Mouse (Mus musculus) MEL (cell line): ENCODE measurements at regions not wholly inside any gene's neighbourhood (a gene's known extent, or its start where the extent isn't known, plus 50 kb on each side); places are given as distances from the start of the nearest gene placed in this dataset.

Source experiments
- DNase-seq: peaks from one replicate; pipeline ENCODE4 v3.0.0; 2011; ENCODE audit warnings: low read depth, low spot score
- H3K27ac ChIP-seq: 2 replicates; pipeline ENCODE4 v1.5.1; 2012; ENCODE audit warnings: low read depth, mild to moderate bottlenecking, control low read depth, low read length, moderate library complexity; ENCODE audit not compliant: control insufficient read depth
- H3K27me3 ChIP-seq, 2 experiments: fragments of 150-350 bp in 1 of 2; sonication (generic) in 1 of 2; 2 replicates each; pipeline ENCODE4 v1.6.1; 2012; ENCODE audit warnings: low read length in 2 of 2, mild to moderate bottlenecking in 2 of 2, improper control_type of control experiment in 1 of 2, moderate library complexity in 1 of 2; ENCODE audit not compliant: insufficient read depth in 2 of 2, control insufficient read depth in 1 of 2
- H3K36me3 ChIP-seq, 2 experiments: 2 replicates each; pipeline ENCODE4 v1.6.1; 2012 to 2014; ENCODE audit warnings: low read length in 2 of 2, improper control_type of control experiment in 1 of 2, inconsistent platforms in 1 of 2, mild to moderate bottlenecking in 1 of 2; ENCODE audit not compliant: insufficient read depth in 2 of 2, control insufficient read depth in 1 of 2
- H3K4me1 ChIP-seq, 2 experiments: fragments of 150-350 bp in 1 of 2; sonication (generic) in 1 of 2; 2 replicates each; pipeline ENCODE4 v1.6.1; 2012; ENCODE audit warnings: low read length in 2 of 2, improper control_type of control experiment in 1 of 2, mild to moderate bottlenecking in 1 of 2; ENCODE audit not compliant: insufficient read depth in 2 of 2, control insufficient read depth in 1 of 2
- H3K4me3 ChIP-seq, 2 experiments: fragments of 150-350 bp in 1 of 2; sonication (generic) in 1 of 2; 2 replicates each; pipeline ENCODE4 v1.5.1; 2012; ENCODE audit warnings: low read depth in 2 of 2, low read length in 2 of 2, mild to moderate bottlenecking in 2 of 2, moderate library complexity in 2 of 2, control low read depth in 1 of 2, improper control_type of control experiment in 1 of 2; ENCODE audit not compliant: control insufficient read depth in 1 of 2, insufficient read depth in 1 of 2
- H3K79me2 ChIP-seq: 2 replicates; pipeline ENCODE4 v1.6.1; 2012; ENCODE audit warnings: mild to moderate bottlenecking, low read length, moderate library complexity; ENCODE audit not compliant: control insufficient read depth, poor library complexity, insufficient read depth
- H3K9ac ChIP-seq: 2 replicates; pipeline ENCODE4 v1.6.1; 2012; ENCODE audit warnings: low read depth, mild to moderate bottlenecking, control low read depth, low read length, moderate library complexity; ENCODE audit not compliant: control insufficient read depth, poor library complexity, severe bottlenecking
- H3K9me3 ChIP-seq: fragments of 150-350 bp; sonication (generic); replicated peaks from 2 replicates; pipeline ENCODE4 v1.6.1; 2012; ENCODE audit warnings: mild to moderate bottlenecking, low read length, improper control_type of control experiment, moderate library complexity; ENCODE audit not compliant: insufficient read depth
- CTCF ChIP-seq, 3 experiments: IDR thresholded peaks in 2 of 3; conservative IDR thresholded peaks in 1 of 3; 2 replicates each; pipeline ENCODE4 v1.5.1; 2011 to 2012; ENCODE audit warnings: low read length in 3 of 3, low read depth in 2 of 3, mild to moderate bottlenecking in 2 of 3, improper control_type of control experiment in 1 of 3, inconsistent platforms in 1 of 3, mixed read lengths in 1 of 3, moderate library complexity in 1 of 3; ENCODE audit not compliant: control insufficient read depth in 1 of 3, insufficient read depth in 1 of 3, poor library complexity in 1 of 3, severe bottlenecking in 1 of 3
- EP300 ChIP-seq, 2 experiments: IDR thresholded peaks; 2 replicates each; pipeline ENCODE4 v1.6.1; 2011; ENCODE audit warnings: improper control_type of control experiment in 2 of 2, low read length in 2 of 2, low read depth in 1 of 2, mild to moderate bottlenecking in 1 of 2
- ETS1 ChIP-seq: IDR thresholded peaks from 2 replicates; pipeline ENCODE4 v1.6.1; 2012; ENCODE audit warnings: low read depth, mild to moderate bottlenecking, inconsistent platforms, low read length, improper control_type of control experiment, moderate library complexity
- GATA1 ChIP-seq: IDR thresholded peaks from 2 replicates; pipeline ENCODE4 v1.6.1; 2011; ENCODE audit warnings: low read depth, low read length, improper control_type of control experiment
- HCFC1 ChIP-seq: IDR thresholded peaks from 2 replicates; pipeline ENCODE4 v1.6.1; 2012; ENCODE audit warnings: low read depth, mild to moderate bottlenecking, inconsistent platforms, low read length, improper control_type of control experiment, moderate library complexity
- KAT2A ChIP-seq: conservative IDR thresholded peaks from 2 replicates; pipeline ENCODE4 v1.6.1; 2012; ENCODE audit warnings: low read depth, low read length, improper control_type of control experiment, inconsistent platforms
- MEF2A ChIP-seq: IDR thresholded peaks from 2 replicates; pipeline ENCODE4 v1.6.1; 2014; ENCODE audit warnings: low read depth, mild to moderate bottlenecking, inconsistent platforms, low read length, improper control_type of control experiment; ENCODE audit not compliant: poor library complexity, insufficient replicate concordance, severe bottlenecking; ENCODE audit errors: extremely low read depth
- NELFE ChIP-seq: IDR thresholded peaks from 2 replicates; pipeline ENCODE4 v1.6.1; 2011; ENCODE audit warnings: low read depth, low read length, improper control_type of control experiment
- NRF1 ChIP-seq: IDR thresholded peaks from 2 replicates; pipeline ENCODE4 v1.6.1; 2014; ENCODE audit warnings: low read depth, mild to moderate bottlenecking, inconsistent platforms, low read length, improper control_type of control experiment, moderate library complexity; ENCODE audit not compliant: poor library complexity, insufficient read depth, severe bottlenecking
- POLR2A ChIP-seq, 2 experiments: IDR thresholded peaks; 2 replicates each; pipeline ENCODE4 v1.6.1; 2011 to 2012; ENCODE audit warnings: low read length in 2 of 2, mild to moderate bottlenecking in 2 of 2, control low read depth in 1 of 2, improper control_type of control experiment in 1 of 2, low read depth in 1 of 2, moderate library complexity in 1 of 2; ENCODE audit not compliant: control insufficient read depth in 1 of 2, insufficient read depth in 1 of 2, poor library complexity in 1 of 2
- POLR2AphosphoS2 ChIP-seq: IDR thresholded peaks from 2 replicates; pipeline ENCODE4 v1.6.1; 2011; ENCODE audit warnings: low read length, improper control_type of control experiment
- RCOR1 ChIP-seq: IDR thresholded peaks from 2 replicates; pipeline ENCODE4 v1.6.1; 2012; ENCODE audit warnings: low read depth, mild to moderate bottlenecking, inconsistent platforms, low read length, improper control_type of control experiment
- SIN3A ChIP-seq: IDR thresholded peaks from 2 replicates; pipeline ENCODE4 v1.6.1; 2012; ENCODE audit warnings: low read length, improper control_type of control experiment, inconsistent platforms
- SMC3 ChIP-seq: IDR thresholded peaks from 2 replicates; pipeline ENCODE4 v1.6.1; 2011; ENCODE audit warnings: low read depth, low read length, improper control_type of control experiment
- TCF12 ChIP-seq: IDR thresholded peaks from 2 replicates; pipeline ENCODE4 v1.6.1; 2014; ENCODE audit warnings: low read depth, mild to moderate bottlenecking, inconsistent platforms, low read length, improper control_type of control experiment, moderate library complexity
- ZKSCAN1 ChIP-seq: IDR thresholded peaks from 2 replicates; pipeline ENCODE4 v1.6.1; 2012; ENCODE audit warnings: low read depth, mild to moderate bottlenecking, inconsistent platforms, low read length, improper control_type of control experiment, moderate library complexity
- ZNF384 ChIP-seq: IDR thresholded peaks from 2 replicates; pipeline ENCODE4 v1.6.1; 2012; ENCODE audit warnings: low read depth, mild to moderate bottlenecking, inconsistent platforms, low read length, improper control_type of control experiment

DNA sequence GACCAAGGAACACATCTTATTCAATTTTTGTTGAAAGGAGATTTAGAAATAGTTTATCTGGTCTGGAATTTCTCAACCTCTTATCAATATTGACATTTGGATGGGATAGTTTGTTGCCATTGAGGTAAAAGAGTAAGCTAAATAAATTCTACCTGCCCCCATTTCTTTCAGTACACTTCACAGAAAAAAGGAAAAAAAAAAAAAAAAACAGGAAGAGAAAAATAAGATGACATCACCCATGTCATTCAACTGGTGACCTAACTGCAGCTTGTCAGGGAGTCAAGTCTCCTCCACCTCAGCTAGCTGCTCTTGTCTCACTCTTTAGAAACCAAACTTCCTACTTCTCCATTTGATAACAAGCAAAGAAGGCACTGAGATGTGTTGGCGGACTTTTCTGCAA lies 61.3 kb upstream of the Agps start:
- H3K9ac ChIP-seq = no peak overlapping the region
- peak; percentile 13 to 53; a peak in 1 of 4 replicates for TF ChIP-seq EP300 (IDR thresholded peaks at IDR 0.05; ENCODE audit: low read depth in 1 of 2, low read length in 2 of 2)
- no peak for TF ChIP-seq KAT2A
- TF ChIP-seq ZKSCAN1 = no peak
- peak; percentile 92 for TF ChIP-seq ETS1
- TF ChIP-seq NELFE = no peak
- no peak for TF ChIP-seq CTCF (IDR thresholded peaks at IDR 0.05 in 2 of 3, conservative IDR thresholded peaks at IDR 0.05 in 1 of 3; ENCODE audit: control insufficient read depth in 1 of 3, insufficient read depth in 1 of 3, low read depth in 2 of 3, low read length in 3 of 3, poor library complexity in 1 of 3, severe bottlenecking in 1 of 3)
- TF ChIP-seq SMC3 = no peak
- peak; percentile 94 for TF ChIP-seq ZNF384
- no peak for TF ChIP-seq POLR2A (IDR thresholded peaks at IDR 0.05; ENCODE audit: control insufficient read depth in 1 of 2, insufficient read depth in 1 of 2, low read depth in 1 of 2, low read length in 2 of 2, poor library complexity in 1 of 2)
- 0 out of 2 replicates have a peak, but pooled peaks have one; percentile 27 for TF ChIP-seq SIN3A
- peak; percentile 39; the same call in 1 of the 2 replicates for TF ChIP-seq GATA1
- no peak for TF ChIP-seq RCOR1
- TF ChIP-seq TCF12 = no peak
- TF ChIP-seq POLR2AphosphoS2 = no peak
- no peak for TF ChIP-seq HCFC1
- no peak for TF ChIP-seq NRF1
- H3K79me2 ChIP-seq = no peaks in the 10 kb centered on the region
- no peaks in the 10 kb centered on the region for H3K27me3 ChIP-seq
- peaks cover 5 to 17% of the 10 kb centered on the region in 2 experiments; a peak in 3 of 4 replicates for H3K4me1 ChIP-seq
- no peak overlapping the region for H3K27ac ChIP-seq
- peaks cover 0 to 19% of the 10 kb centered on the region in 2 experiments; a peak in 2 of 4 replicates for H3K36me3 ChIP-seq
- H3K4me3 ChIP-seq = no peak overlapping the region
- H3K9me3 ChIP-seq = no peaks in the 10 kb centered on the region
- peak; percentile 77 for DNase-seq

DNA sequence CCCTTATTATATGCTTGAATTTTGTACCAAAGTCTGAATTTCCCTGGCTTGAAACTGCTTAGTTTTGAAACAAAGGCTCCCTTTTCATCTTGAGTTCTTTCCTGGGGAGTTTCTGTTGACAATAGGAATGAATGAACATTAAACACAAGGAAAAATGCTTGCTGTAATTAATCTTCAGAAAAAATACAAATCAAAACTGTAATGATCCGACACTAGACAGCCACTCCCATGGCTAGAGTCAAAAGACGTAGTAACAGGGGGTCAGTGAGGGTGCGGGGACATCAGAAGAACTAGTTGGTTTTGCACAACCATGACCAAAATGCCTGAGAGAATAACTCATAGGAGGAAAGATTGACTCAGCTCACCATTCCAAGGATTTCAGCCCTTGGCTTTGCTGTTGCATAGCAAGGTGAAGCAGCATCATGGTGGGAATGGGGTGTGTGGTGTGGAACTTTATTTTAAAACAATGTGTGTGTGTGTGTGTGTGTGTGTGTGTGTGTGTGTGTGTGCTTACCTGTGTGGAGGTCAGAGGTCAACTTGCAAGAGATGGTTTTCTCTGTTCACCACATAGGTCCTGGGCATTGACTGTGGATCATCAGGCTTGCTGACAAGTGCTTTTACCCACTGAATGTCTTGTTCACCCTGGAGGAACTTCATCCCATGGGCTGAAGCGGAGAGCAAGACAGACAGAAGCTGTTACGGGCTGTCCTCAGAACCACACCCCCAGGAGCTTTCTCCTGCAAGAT lies 63.2 kb upstream of the Agps start:
- no peak for DNase-seq
- Histone ChIP-seq H3K9ac (no peak overlapping the region), H3K4me1 (peaks cover 5 to 14% of the 10 kb centered on the region in 2 experiments; a peak in 3 of 4 replicates), H3K27ac (no peak overlapping the region), H3K79me2 (no peaks in the 10 kb centered on the region), H3K4me3 (no peak overlapping the region), H3K9me3 (no peaks in the 10 kb centered on the region), H3K27me3 (no peaks in the 10 kb centered on the region; a peak in 1 of 4 replicates), H3K36me3 (peaks cover 0 to 14% of the 10 kb centered on the region in 2 experiments; a peak in 2 of 4 replicates)
- no peak for TF ChIP-seq MEF2A
- peak in 1 of 2 experiments; percentile 28; a peak in 1 of 4 replicates for TF ChIP-seq POLR2A (IDR thresholded peaks at IDR 0.05; ENCODE audit: control insufficient read depth in 1 of 2, insufficient read depth in 1 of 2, low read depth in 1 of 2, low read length in 2 of 2, poor library complexity in 1 of 2)
